Mouse (Mus musculus): ENCODE measurements at regions not wholly inside any gene's neighbourhood (a gene's known extent, or its start where the extent isn't known, plus 50 kb on each side); places are given as distances from the start of the nearest gene placed in this dataset.

GRCm38 (mm10) chr1:35797526-35797925, 270.7 kb upstream of the Hs6st1 start:
- TF ChIP-seq GATA1 (IDR thresholded peaks at IDR 0.05; ENCODE audit: borderline replicate concordance, low read length) (no peak), FLI1 (IDR thresholded peaks at IDR 0.05; ENCODE audit: low read length) (no peak)

Measured in megakaryocyte, embryonic 14.5 days (primary cell).